Mouse (Mus musculus) kidney, adult 9 months (tissue): ENCODE data around the gene Nr1i2.
"Not testable (repeated sequence)": the region's sequence is repeated elsewhere in the genome, so short reads cannot be mapped to it uniquely, and the experiment has no call there.

Source experiments
- DNase-seq: peaks from one replicate; pipeline ENCODE4 v3.0.0; 2022

The Nr1i2 gene

DNA sequence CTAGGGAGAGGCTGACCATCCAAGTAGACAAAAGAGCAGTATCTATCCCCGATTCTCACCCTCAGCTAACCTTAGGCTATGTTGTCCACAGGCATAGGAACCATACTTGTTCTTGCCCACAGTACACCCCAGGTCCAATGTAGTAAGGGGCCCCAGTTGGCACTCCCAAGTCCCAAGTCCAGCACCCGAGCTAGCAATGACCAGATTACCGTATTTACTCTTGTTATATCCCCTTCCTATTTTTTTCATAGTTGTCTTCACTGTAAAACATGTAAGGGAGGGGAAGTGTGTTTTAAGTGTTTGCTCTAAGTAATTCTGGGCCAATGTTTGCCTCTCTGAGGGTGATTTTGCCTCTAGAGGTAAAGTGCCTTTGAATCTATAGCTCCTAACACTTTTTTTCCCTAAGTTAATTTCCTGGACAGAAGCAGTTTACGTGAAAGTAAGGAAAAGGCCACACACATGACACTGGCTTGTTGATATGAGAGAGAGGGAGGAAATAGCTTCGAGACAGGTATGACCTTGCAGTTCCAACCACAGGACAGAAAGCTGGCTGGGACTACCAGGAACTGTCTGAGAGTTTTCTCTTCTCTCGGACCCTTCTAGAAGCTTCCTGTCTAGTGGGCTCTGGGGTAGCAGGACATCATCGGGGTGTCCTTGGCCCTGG, at the start of gene Nr1i2:
Gene Nr1i2, minus strand, starts transcription at position 140 of the 664 bp plus-strand sequence.
- peak; percentile 72 for DNase-seq

DNA sequence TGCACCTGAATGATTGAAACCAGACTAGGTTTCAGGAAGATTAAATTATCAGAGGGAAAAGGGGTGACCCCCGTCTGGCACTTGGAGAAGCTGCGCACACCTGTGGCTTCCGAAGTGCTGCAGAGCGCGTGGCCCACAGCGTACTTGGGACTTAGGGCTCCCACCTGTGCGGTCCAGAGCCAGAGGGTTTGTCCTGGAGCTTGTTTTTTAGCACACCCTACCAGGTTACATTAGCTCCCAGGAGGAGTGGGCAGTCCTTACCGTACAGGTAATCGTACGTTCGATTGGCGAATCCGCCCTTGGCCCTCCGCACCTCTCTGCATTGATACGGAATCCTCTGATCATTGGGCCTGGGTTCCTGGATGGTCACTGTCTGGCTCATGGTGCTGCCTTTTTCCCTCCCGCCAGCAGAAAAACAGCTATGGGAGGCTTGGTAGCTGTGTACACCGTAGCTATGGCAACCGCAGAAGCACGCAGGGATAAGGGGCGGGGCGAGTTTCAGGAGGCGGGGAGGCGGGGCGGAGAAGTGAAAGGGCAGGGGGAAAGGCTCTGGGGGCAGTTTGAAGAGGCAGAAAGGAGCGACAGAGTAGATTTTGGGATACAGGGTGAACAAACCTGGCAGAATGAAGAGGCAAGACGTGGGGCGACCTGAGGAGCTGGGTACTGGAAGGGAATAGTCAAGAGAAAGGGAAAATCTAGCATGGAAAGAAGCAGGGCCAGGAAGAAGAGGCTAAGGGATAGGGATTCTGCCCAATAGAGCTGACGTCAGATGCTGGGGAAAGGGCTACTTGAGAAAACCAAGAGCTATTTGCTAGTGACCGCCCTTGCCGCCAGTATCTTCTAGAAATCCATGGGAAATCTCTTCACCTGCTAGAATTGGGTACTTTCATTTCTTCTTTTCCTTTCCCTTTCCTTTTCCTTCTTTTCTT, 47.0 kb upstream of the Nr1i2 start, which contains the start of gene Maats1:
Gene Maats1, minus strand, starts transcription at position 748 of the 929 bp plus-strand sequence.
- peak; percentile 77 for DNase-seq

DNA sequence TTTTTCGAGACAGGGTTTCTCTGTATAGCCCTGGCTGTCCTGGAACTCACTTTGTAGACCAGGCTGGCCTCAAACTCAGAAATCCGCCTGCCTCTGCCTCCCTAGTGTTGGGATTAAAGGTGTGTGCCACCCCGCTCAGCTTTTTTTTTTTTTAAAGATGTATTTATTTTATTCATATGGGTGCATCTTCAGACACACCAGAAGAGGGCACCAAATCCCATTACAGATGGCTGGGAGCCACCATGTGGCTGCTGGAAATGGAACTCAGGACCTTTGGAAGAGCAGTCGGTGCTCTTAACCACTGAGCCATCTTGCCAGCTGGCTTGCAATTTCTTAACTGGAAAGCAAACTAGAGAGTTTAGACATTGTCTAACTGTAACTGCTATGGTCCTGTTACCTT, 43.5 kb upstream of the Nr1i2 start:
- DNase-seq = not testable (repeated sequence)

DNA sequence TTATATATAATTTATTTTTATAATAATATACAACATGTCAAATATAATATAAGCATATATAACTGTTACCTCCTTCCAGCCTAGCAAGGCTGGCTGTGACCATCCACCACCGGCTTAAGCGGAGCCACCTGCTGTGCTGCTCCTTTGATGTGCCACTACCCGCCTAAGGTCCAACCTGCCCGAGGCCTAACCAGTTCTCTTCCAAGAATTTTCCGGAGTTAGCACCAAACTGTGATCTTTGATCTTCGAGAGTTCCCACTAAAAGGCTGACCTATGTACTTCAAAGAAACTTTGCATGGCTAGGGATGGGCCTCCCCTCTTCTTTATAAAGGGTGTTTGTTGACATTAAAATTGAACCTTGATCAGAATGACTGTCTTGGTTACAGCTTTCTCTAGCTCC, 39.8 kb upstream of the Nr1i2 start:
- peak; percentile 76 for DNase-seq

DNA sequence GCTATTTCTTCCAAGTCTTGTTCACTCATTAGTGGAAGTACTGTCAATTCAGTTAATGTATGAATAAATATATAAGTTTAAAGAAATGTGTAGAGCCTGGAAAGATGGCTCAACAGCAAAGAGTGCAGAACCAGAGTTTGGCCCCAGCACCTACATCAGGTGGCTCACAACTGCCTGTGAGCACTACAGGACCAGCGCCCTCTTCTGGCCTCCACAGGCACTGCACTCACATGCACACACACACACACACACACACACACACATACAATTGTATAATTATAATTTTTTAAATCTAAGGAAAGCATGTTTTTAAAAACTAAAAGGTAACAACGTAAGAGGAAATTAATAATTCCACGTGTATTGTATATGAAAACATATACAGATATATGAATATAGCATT, 34.7 kb upstream of the Nr1i2 start:
- DNase-seq = no peak

DNA sequence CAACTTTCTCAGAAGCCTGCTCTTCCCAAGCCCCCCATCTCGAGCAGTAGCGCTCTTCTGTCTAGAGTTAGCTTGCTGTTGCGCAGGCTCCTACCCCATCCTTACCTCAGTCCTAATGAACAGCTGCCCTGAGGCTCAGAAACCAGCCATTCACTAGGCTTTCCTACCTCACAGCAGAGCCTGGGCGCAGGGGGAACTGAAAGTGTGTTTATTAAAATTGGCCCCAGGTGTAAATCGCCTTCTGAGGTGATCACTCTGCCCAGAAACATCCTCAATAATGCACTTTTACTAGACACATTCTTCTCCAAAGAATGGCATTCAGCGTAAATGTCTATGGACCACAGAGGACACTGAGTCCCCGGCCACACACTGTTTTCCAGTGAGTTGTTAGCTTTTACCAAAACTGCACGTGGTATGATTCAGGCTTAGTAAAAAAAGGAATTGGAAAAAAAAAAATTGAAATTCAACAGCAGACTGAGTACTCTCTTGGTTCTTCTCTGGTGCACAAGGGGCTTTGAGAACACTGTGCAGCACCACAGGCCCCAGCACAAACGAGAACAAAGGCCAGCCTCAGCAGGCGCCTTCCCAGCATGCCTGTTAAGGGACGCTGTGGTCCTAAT, 32.3 kb upstream of the Nr1i2 start:
- DNase-seq = no peak

DNA sequence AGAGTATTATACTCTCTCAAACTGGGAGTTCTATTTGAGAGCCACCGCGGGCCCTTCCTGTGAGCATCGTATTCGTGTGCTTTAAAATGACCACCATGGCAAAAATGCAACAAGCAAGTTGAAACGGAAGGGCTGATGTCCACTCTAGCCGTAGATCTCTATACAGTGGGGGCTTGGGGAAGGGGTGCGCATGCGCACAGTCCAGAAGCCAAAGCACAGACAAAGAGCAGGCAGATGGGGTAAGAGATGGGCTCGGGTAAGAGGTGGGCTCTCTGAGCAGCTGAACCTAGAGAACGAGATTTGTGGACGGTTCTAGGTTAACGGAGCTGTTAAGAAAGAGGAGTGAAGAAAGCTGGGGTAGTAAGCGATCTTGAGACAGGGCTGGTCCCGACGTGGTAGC, 29.7 kb upstream of the Nr1i2 start:
- no peak for DNase-seq

DNA sequence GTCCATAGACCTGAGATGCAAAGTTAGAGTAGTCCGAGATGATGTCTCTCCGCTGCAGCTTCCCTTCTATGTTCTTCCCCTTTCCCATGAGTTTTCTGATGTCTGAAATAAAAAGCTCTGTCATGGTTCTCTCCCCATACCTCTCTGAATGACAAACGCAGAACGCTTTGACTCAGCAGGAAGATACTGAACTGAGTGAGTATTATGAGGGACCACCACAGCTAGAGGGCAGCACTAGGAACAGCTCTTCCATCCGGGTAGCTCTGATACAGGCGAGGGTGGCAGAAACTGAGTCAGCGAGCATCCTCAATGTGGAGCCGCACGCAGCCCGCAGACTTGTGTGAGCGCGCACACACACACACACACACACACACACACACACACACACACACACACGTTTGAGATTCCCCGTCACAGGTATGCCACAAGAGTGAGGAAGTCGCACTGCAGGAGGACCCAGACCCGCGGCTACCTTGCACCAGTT, 26.9 kb upstream of the Nr1i2 start:
- DNase-seq = peak; percentile 44

DNA sequence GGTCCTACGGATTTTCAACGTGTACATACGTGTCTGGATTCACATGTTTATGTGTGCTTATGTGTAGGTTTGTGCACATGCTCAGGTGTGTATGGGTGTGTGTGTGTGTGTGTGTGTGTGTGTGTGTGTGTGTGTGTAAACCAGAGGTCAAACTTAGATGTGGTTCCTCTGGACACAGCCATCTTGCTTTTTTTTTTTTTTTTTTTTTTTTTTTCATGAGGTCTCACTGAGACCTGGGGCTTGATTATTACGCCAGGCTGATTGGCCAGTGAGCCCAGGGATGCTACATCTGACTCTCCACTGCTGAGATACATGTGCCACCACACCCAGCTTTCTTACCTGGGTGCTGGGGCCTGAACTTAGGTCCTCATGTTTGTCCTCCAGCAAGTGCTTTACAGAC, 24.5 kb upstream of the Nr1i2 start:
- no peak for DNase-seq

DNA sequence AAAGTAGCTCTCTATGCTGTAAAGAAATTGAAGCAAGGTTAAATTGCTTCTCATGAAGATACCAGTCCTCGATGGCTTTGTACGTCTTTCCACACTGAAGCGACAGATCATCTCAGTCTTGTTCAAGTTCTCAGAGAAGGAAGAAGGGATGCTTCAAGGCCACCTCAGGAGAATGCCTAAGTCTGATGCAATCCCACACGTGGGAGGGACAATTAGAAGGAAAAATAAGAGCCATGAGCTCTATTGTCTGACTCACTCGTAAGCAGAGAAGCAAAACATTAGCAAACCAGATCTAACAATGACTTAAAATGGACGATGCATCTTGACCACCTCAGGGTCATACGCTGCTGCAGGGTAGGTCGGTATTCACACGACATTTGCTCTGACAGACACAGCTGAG, 23.9 kb upstream of the Nr1i2 start:
- DNase-seq = no peak

DNA sequence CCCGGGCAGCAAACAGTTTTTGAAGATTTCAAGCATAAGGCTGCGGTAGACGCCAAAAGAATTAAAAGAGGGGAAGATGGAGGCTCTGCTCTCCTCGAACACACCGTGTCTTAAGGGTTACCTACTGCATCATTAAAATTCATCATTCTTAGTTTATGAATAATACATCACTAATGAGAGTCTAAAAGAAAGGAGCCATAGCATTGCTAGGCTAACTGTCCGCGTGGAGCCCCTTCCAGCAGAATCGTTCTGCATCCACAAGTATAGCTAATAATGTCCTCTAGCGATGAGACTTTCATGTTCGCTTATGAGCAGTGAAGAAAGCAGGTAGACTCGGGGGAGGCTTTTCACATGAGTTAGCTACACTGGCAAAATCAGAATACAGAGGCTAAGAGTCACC, 13.6 kb upstream of the Nr1i2 start:
- DNase-seq = no peak

DNA sequence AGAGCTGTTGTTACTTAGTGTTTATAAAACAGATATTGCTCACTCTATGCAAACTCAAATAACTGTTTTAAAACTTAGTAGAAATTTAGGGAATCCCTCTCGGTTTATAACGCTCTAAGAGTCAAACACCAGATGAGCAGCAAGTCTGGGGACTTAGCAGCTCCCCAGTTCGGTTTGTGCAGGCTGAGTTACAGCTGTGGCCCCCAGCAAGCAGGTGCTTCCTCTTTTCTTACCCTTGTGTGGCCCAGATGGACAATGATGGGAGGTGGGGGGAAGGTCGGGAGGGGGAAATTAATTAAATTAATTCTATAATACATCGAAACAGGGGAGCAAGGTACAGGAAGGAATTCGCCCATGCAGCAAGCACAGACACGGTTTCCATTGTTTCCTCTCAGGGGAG, 13.0 kb upstream of the Nr1i2 start:
- no peak for DNase-seq

DNA sequence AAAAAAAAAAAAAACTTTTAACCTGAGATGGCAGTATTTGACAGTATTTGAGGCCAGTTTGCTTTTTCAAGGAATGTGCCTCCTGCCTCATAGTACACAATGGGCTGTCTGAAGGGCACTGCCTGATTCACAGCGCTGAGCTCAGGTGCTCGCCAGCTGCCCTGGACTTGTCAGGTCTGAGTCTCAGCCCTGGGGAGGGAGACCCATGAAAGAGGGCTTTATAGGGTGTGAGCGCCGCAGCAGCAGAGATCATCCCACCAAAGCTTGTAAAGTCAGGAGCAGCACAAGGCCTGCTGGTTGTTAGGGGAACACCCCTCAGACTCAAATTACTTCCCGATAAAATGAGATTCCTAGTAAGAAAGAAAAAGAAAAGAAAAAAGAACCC, 12.6 kb upstream of the Nr1i2 start:
- DNase-seq = no peak

DNA sequence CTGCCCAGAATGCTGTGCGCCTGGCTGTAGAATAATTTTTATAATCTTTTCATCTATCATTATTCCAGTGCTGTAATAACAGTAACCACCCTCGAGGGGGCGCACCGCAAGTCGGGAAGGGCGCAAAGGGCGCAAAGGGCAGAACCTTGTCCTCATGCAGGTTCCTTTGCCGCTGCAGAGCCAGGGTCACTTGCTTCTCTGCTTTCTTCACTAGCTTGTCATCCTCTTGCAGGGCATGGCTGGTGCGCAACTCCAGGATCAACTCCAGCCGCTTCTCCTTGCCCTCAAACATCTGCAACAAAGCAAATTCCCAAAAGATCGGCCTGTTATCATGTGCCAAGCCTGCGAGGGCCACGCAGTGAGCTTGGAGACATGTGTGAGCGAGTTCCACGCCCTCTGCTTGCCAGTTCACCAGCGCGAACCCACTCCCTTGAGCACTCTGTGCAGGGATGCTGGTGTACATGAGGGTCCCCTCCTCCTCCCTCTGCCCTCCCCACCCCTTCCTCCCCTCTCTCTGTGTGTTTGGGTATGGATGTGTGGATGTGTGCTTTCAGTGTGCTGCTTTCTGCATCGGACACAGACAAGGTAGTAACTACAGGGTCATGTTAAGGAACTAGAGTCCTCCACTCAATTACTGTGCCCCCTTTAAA, 12.1 kb upstream of the Nr1i2 start:
- DNase-seq = no peak

DNA sequence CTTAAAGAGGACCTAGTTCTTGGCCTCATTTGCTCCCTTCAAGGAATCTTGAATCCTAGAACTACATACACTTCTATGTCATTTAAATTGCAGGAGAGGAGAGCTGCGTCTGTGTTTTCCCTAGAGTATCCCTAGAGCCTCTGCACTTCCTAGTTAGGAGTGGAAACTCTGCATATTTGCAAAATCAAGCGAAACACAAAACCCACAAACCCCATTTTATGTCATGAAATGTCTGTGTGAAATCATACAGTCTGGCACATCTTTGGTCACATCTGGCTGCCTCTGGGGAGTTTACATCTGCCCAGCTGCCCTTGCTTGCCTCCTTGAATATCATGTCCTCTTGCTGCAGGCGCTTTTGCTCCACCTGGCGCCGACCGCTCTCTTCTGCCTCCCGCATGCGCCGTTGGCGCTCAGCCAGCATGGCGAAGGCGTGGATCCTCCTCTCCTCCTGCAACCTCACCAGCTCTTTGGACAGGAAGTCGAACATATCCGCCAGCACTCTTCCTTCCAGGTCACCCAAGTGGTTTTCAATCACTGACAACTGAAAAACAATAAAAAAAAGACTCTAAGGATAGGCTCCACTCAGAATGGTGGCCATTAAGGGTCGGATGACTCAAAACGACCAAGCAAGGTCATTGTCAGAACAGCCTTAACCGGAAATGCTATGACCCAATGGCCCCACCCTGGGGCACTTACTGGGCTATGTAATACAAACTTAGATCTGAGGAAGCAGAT, 10.0 kb upstream of the Nr1i2 start:
- peak; percentile 75 for DNase-seq

DNA sequence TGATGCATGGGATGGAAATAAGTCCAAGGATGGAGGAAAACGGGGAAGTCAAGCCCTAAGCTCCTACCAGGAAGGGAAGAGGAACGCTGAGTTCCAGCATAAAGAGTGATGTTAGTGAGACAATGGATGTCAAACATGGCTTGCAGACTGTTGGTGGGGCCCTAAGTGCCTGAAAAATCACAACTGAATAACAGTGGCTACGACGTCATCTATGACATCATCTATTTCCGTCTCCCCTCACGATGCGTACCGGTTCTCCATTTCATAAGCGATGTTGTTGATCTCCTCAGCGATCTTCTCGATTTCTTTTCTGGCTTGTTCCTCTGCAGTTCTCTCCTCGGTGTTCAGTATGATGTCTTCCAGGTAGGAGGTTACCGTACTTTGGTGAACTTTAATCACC, 7.7 kb upstream of the Nr1i2 start:
- DNase-seq = no peak

DNA sequence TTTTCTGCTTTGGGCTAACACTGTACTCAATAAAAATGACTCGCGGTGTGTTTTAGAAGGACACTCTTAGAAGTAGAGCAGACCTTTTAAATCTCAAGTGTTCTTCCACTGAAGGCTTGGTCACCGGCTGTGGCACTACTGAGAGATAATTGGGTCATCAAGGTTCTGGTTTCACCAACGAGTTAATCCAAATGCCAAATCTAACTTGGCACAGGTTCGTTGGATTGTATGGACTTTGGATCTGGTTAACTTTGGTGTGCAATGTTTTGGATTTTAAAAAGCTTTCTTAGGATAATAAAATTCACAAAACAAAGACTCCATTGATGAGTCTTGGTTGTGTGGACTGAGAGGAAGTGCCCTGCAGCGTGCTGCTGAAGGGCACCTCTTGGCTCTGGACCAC, 3.8 kb upstream of the Nr1i2 start:
- DNase-seq = peak; percentile 50

DNA sequence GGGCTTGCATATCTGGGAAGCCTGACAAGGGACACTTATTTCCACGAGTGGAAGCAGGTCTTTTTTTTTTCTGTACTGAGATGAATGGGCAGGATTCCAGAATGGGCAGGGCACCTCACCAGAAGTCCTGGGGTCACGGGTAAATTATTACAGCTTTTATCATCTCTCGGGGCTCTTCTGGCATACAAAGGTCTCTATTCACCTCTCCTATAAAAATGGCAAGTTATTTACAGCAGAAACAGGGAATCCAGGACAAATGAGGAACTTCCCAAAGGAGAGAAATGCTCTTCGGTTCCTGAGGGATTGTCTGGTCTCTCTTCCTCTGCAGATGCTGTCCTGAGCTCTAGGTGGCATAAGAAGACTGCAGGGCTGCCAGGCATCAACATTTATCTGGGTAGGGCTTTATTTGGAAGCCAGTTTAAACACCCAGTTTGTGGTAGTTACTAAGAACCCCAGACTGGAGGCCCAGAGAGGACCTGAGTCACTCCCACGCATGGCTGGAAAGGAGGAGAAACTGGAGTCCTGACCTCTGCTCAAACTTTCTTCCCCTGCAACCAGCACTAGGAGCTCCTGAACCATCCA, 816 bp upstream of the Nr1i2 start:
- peak; percentile 79 for DNase-seq

DNA sequence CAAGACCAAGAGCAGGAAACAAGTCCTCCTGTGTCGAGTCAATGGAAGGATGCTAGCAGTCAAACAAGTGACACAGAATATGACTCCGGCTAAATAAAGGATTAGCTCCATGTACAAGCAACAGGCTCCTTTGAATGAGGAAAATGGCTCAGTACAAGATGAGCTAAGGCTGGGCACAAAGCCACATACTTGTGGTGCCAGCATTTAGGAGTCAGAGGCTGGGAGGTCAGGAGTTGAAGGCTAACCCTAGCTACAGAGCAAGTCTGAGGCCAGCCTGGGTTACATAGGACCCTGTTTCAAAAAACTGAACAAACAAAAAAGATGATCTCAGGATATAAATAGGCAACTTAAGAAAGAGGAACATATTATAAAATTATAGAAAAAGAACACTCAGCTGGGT, 4.5 kb downstream of the Nr1i2 start:
- no peak for DNase-seq

DNA sequence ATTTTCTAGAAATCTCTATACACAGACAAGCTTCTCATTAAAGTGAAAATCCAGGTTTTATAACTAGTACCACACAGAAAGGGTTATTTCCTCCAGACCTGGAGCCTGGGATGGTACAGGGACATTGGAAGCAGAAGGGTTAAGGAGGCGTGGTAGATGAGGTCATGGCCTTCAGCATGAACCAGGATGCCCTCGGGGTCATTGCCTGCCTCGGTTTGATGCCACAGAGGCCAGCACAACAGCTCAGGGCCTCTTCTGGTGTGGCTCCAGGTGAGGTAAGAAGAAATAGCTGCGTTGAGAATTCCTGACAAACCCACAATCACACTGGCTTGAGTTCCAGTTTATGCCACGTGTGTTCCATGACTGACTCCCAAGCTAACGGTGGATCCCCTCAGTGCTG, 5.8 kb downstream of the Nr1i2 start:
- peak; percentile 71 for DNase-seq

DNA sequence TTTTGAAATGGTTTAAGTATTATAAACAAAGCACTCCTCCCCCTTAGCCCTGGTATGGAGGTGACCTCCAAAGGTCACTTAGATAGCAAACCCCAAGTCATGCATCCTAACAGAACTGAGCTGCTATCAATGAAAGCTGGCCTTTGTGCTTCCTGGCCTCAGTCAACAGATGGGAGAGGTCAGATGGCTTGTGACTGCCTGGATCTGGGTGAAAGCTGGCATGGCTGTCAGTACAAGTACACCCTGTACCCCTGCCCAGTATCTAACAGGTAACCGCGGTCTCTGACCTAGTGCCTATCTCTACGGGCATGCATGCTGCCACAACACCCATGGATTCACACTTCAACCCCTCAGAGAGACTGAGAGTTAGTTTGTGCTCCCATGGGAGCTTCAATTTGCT, 6.9 kb downstream of the Nr1i2 start:
- no peak for DNase-seq

DNA sequence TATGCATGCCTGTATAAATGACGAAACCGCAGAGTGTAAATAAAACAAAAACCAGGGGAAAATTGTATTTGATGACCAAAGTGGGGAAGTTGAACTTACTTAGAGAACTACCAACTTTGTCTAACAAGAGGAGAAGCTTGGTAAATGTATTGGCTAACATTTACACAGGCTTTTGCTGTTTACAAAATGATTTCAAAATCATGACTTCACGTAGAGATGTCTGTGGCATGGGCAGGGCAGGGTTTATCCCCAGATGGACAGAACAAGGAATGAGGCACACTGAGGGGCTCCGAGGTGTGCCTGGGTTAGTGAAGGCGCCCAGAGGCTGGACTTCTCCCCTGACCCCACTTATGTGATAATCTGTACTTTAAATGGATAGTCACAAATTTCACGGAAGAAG, 7.3 kb downstream of the Nr1i2 start:
- no peak for DNase-seq
